Mouse (Mus musculus) hindbrain, embryonic 15.5 days (tissue): ENCODE data around the gene Akt1. TPM values are rescaled to one million over a fixed set of nuclear protein-coding genes. Genes with fewer than 3 reads are reported as not detected.

Experiments used
- ATAC-seq: fragments of 200-750 bp; cut with Nextera tagmentation; 2 replicates; pipeline ENCODE4 v1.8.0; 2017; ENCODE audit warnings: low read depth, moderate number of reproducible peaks, moderate TSS enrichment; ENCODE audit not compliant: low FRiP score
- H3K27ac ChIP-seq: fragments of 300-500 bp; sonication (generic); replicated peaks from 2 replicates; pipeline ENCODE4 v1.5.1; 2015; ENCODE audit warnings: mild to moderate bottlenecking, inconsistent platforms
- H3K27me3 ChIP-seq: fragments of 300-500 bp; sonication (generic); 2 replicates; pipeline ENCODE4 v1.6.1; 2015; ENCODE audit warnings: control low read depth, inconsistent platforms
- H3K36me3 ChIP-seq: fragments of 300-500 bp; sonication (generic); 2 replicates; pipeline ENCODE4 v1.6.1; 2015; ENCODE audit warnings: control low read depth, inconsistent platforms
- H3K4me1 ChIP-seq: fragments of 300-500 bp; sonication (generic); replicated peaks from 2 replicates; pipeline ENCODE4 v1.6.1; 2015; ENCODE audit warnings: control low read depth, inconsistent platforms
- H3K4me2 ChIP-seq: fragments of 300-500 bp; sonication (generic); 2 replicates; pipeline ENCODE4 v1.6.1; 2015; ENCODE audit warnings: moderate library complexity, mild to moderate bottlenecking, inconsistent platforms
- H3K4me3 ChIP-seq: fragments of 300-500 bp; sonication (generic); 2 replicates; pipeline ENCODE4 v1.5.1; 2015; ENCODE audit warnings: mild to moderate bottlenecking, inconsistent platforms
- H3K9ac ChIP-seq: fragments of 300-500 bp; sonication (generic); 2 replicates; pipeline ENCODE4 v1.6.1; 2015; ENCODE audit warnings: inconsistent platforms
- H3K9me3 ChIP-seq: fragments of 300-500 bp; sonication (generic); 2 replicates; pipeline ENCODE4 v1.6.1; 2016; ENCODE audit warnings: control low read depth, inconsistent platforms
- WGBS: fragments of 180-500 bp; shearing (Covaris S2); methylation state at CpG from one replicate; pipeline ENCODE4 v1.1.7; 2015; 5-methylcytosine and 5-hydroxymethylcytosine counted together
- polyA plus RNA-seq: library from polyadenylated mRNA; unstranded; fragments of >200 nt; fragmentation: Nextera tagmentation; extraction: Ambion mirVana; gene quantifications from 2 replicates; pipeline ENCODE4 v1.2.1, GENCODE M21; 2015

The Akt1 gene
- polyA plus RNA-seq, result 150 and 159 TPM in 2 replicates

DNA sequence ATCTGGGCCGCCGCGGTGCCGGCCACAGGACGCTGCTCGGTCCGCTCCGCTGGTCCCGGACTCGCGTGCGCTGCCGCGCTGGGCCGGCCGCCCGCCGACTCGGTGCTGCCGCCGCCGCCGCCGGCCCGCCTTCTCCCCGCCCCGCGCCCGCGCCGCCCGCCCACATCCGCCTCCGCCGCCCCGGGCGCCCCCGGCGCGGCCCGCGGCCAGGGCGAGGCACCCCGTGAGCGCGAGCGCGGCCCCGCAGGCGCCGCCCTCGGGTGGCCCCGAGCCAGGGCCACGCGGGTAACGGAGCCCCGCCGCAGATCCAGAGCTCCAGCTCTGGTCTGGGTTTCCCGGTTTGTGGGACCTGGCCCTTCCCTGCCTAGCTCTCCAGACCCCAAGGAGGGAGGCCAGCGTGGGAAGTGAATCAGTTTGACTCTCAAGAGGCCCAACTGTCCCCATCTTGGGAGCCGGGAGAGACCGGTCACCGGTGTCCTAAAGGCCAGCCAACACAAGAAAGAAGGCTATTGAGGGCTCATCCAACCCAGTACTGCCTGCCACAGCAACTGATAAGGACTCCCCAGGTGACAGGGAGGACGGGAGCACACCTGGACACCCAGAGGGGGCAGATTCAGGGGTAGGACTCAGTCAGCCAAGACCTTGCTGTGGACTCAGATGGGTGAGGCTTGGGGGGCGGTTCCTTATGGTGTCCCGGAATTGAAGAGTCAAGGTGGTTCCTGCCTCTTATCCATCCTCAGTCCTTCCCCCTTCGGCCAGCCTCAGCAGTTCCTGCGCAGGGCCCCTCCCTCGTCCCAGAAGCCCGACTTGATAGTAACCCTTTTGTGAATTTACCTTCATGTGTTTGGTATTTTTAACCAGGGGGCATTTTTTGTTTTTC lies at the start of gene Akt1:
Akt1 (minus strand) TSS at position 753 of the 880 bp plus-strand sequence.
- H3K27ac ChIP-seq, result peak within 1 kb of the TSS; percentile 91
- H3K9me3 ChIP-seq, result no peaks in the 10 kb centered on the region
- peaks cover 17% of the 10 kb centered on the region for H3K27me3 ChIP-seq
- peak within 1 kb of the TSS; percentile 96 for H3K9ac ChIP-seq
- peak within 1 kb of the TSS; percentile 90 for H3K4me2 ChIP-seq
- H3K4me3 ChIP-seq, result peak within 1 kb of the TSS; percentile 92
- H3K4me1 ChIP-seq, result peaks cover 62% of the 10 kb centered on the region
- H3K36me3 ChIP-seq, result 0 out of 2 replicates have a peak, but pooled peaks cover 2% of the 10 kb centered on the region
- WGBS, result under 1% methylated on average over 34 of the region's 70 CpGs
- peak; percentile 13 for ATAC-seq

GRCm38 (mm10) chr12:112724077-112724805 lies 49.6 kb upstream of the Akt1 start:
- Histone ChIP-seq H3K36me3 (no peaks in the 10 kb centered on the region), H3K27ac (no peak overlapping the region), H3K27me3 (peaks cover 2% of the 10 kb centered on the region; the same call in 1 of the 2 replicates), H3K4me3 (no peak overlapping the region), H3K9me3 (no peaks in the 10 kb centered on the region), H3K4me1 (peaks cover 55% of the 10 kb centered on the region), H3K9ac (no peak overlapping the region), H3K4me2 (peak overlapping the region; percentile 91)
- peak; percentile 10; the same call in 1 of the 2 replicates for ATAC-seq
- 77% methylated on average over 11 of the region's 11 CpGs for WGBS

- ATAC-seq, result no peak
- H3K27me3 ChIP-seq, result peaks cover 2% of the 10 kb centered on the region; the same call in 1 of the 2 replicates
- H3K4me1 ChIP-seq, result peaks cover 55% of the 10 kb centered on the region
These were observed 48.8 kb upstream of the Akt1 start for GRCm38 (mm10) chr12:112723445-112723844.

DNA sequence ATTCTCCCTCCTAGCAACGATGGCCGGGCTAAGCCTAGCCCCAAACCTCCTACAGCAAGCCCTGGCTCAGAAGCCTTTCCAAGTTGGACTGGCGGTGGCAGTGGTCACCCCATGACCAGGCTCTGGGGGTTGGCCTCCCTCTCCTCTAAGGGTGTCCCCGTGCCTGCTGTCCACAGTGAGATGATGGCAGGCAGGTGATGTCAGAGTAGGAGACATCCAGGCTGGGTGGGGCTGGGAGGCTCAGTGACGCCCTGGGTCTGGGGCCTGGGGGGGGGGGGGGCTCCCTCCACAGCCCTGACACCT lies 48.3 kb upstream of the Akt1 start:
- Histone ChIP-seq H3K27me3 (peaks cover 2% of the 10 kb centered on the region; the same call in 1 of the 2 replicates), H3K9ac (peak overlapping the region; percentile 93), H3K36me3 (no peaks in the 10 kb centered on the region), H3K4me1 (peaks cover 55% of the 10 kb centered on the region), H3K4me2 (peak overlapping the region; percentile 91), H3K9me3 (no peaks in the 10 kb centered on the region), H3K27ac (peak overlapping the region; percentile 65), H3K4me3 (peak overlapping the region; percentile 92)
- peak; percentile 31 for ATAC-seq
- 6% methylated on average over 5 of the region's 5 CpGs for WGBS

More at GRCm38 (mm10) chr12:112723445-112723844, 48.8 kb upstream of the Akt1 start:
- Histone ChIP-seq H3K4me3 (peak overlapping the region; percentile 92), H3K4me2 (peak overlapping the region; percentile 91), H3K9ac (peak overlapping the region; percentile 93), H3K27ac (no peak overlapping the region), H3K36me3 (no peaks in the 10 kb centered on the region), H3K9me3 (no peaks in the 10 kb centered on the region)
- 85% methylated on average over 6 of the region's 6 CpGs for WGBS

GRCm38 (mm10) chr12:112722240-112723027 lies 47.8 kb upstream of the Akt1 start:
- H3K27me3 ChIP-seq, result peaks cover 2% of the 10 kb centered on the region; the same call in 1 of the 2 replicates
- peak overlapping the region; percentile 93 for H3K9ac ChIP-seq
- peaks cover 52% of the 10 kb centered on the region for H3K4me1 ChIP-seq
- H3K4me3 ChIP-seq, result peak overlapping the region; percentile 92
- peak; percentile 55 for ATAC-seq
- H3K27ac ChIP-seq, result peak overlapping the region; percentile 65
- under 1% methylated on average over 54 of the region's 75 CpGs for WGBS
- no peaks in the 10 kb centered on the region for H3K36me3 ChIP-seq
- H3K4me2 ChIP-seq, result peak overlapping the region; percentile 91
- H3K9me3 ChIP-seq, result no peaks in the 10 kb centered on the region

DNA sequence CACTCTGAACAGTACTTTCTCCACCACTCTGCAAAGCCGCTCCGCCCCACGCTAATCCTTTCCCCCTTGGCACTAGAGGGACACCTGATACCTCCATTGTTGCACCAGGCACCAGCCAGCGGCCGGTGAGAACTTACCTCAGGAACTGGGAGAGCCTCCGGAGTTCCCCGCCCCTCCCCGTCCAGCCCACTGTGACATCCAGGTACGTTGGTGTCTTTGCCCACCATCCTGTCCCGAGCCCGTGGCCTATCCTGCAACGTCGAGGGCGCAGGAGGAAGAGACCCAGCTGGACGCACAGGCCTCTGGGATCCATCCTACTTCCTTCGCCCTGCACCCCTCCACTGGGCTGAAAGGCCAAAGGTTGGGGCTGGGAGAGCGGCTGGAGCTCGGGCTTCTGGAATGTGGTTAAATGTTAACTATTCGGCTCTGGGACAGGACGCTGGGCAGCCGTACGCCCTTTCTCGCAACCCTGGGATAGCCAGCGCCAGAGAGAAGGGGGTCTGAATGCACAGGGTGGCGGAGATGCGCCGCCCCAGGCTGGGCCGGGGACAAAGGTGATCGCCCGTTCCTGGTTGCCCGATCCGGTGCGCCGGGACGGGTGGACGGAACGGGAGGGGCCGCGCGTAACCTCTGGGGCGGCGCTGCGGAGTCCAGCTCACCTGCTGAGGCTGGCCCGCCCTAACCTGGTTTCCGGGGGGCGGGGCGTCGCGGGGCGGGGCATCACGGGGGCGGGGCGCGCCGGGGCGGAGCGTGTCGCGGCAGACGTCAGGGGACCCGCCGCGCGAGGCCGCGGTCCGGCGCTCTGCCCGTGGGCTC lies 46.9 kb upstream of the Akt1 start:
- H3K27me3 ChIP-seq, result peaks cover 2% of the 10 kb centered on the region; the same call in 1 of the 2 replicates
- peak overlapping the region; percentile 92 for H3K4me3 ChIP-seq
- H3K9ac ChIP-seq, result peak overlapping the region; percentile 93
- H3K36me3 ChIP-seq, result no peaks in the 10 kb centered on the region
- ATAC-seq, result peak; percentile 21
- H3K27ac ChIP-seq, result peak overlapping the region; percentile 65
- peaks cover 51% of the 10 kb centered on the region for H3K4me1 ChIP-seq
- peak overlapping the region; percentile 91 for H3K4me2 ChIP-seq
- no peaks in the 10 kb centered on the region for H3K9me3 ChIP-seq
- WGBS, result 4% methylated on average over 40 of the region's 69 CpGs

DNA sequence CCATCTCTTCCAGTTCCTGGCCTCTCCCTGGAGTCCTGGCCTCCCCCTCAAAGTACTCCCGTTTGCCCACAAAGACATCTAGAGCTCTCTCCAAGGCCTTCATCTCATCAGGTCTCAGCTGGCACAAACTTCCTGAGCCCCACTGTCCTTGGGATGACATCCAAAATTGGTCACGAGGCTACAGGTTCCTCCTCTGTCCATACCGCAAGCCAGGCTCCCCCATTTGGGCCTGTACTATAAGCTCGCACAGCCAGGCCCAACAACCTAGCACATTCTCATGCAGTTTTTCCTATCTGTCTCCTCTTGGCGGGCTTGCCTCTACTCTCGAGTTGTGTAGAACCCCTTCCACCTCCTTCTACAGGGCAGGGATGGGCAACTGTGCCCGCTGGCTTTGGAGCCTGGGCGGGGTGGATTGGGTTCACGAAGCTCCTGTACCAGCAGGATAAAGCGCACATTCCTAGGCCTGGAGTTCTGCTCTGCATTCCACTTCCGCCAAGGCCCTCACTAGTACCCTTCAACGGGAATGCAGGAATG lies 46.3 kb upstream of the Akt1 start:
- Histone ChIP-seq H3K9ac (peak overlapping the region; percentile 22; the same call in 1 of the 2 replicates), H3K4me3 (peak overlapping the region; percentile 92), H3K9me3 (no peaks in the 10 kb centered on the region), H3K36me3 (no peaks in the 10 kb centered on the region), H3K27me3 (peaks cover 2% of the 10 kb centered on the region; the same call in 1 of the 2 replicates), H3K27ac (no peak overlapping the region), H3K4me2 (peak overlapping the region; percentile 91), H3K4me1 (peaks cover 45% of the 10 kb centered on the region)
- ATAC-seq, result no peak
- WGBS, result 40% methylated on average over 12 of the region's 12 CpGs

- Histone ChIP-seq H3K4me1 (peaks cover 38% of the 10 kb centered on the region), H3K9me3 (no peaks in the 10 kb centered on the region), H3K4me2 (peak within 1 kb of the TSS; percentile 91), H3K36me3 (no peaks in the 10 kb centered on the region), H3K9ac (peak within 1 kb of the TSS; percentile 22; the same call in 1 of the 2 replicates), H3K4me3 (peak within 1 kb of the TSS; percentile 92), H3K27me3 (peaks cover 2% of the 10 kb centered on the region; the same call in 1 of the 2 replicates), H3K27ac (no peak within 1 kb of the TSS)
- 77% methylated on average over 6 of the region's 6 CpGs for WGBS
- ATAC-seq, result no peak
These were observed 45.5 kb upstream of the Akt1 start, which contains the start of gene Cep170b for GRCm38 (mm10) chr12:112720216-112720615. Gene Cep170b (plus strand): TSS chr12:112720455.

DNA sequence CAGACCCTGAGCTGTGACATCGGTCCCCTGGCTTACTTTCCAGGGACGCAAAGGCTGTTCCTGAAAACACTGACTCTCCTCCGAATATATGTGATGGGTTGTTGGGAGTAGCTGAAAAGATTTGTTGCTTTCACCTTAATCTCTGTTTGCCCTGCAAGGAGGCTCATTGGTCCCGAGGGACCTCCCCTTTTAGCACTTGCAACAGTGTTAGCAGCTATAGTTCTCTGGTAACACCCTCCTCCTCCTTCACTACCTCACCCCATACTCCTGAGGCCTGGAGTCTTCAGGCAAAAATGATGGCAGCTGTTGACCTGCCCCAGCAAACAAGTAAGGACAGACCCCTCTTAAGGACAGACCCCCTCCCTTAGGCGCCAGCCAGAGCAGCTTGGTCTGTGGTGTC lies 44.3 kb upstream of the Akt1 start:
- H3K9me3 ChIP-seq, result no peaks in the 10 kb centered on the region
- H3K27me3 ChIP-seq, result peaks cover 2% of the 10 kb centered on the region; the same call in 1 of the 2 replicates
- no peaks in the 10 kb centered on the region for H3K36me3 ChIP-seq
- ATAC-seq, result no peak
- WGBS, result 79% methylated on average over 5 of the region's 5 CpGs
- H3K9ac ChIP-seq, result no peak overlapping the region
- H3K27ac ChIP-seq, result no peak overlapping the region
- H3K4me3 ChIP-seq, result no peak overlapping the region
- no peak overlapping the region for H3K4me2 ChIP-seq
- H3K4me1 ChIP-seq, result peaks cover 25% of the 10 kb centered on the region

- Histone ChIP-seq H3K9ac (no peak overlapping the region), H3K27me3 (peaks cover 2% of the 10 kb centered on the region; the same call in 1 of the 2 replicates)
- WGBS, result 30% methylated on average over 7 of the region's 7 CpGs
These were observed 42.5 kb upstream of the Akt1 start for GRCm38 (mm10) chr12:112717140-112717539.

More at GRCm38 (mm10) chr12:112717140-112717539, 42.5 kb upstream of the Akt1 start:
- H3K9me3 ChIP-seq, result no peaks in the 10 kb centered on the region
- no peak overlapping the region for H3K27ac ChIP-seq
- peaks cover 13% of the 10 kb centered on the region for H3K4me1 ChIP-seq
- no peaks in the 10 kb centered on the region for H3K36me3 ChIP-seq
- no peak overlapping the region for H3K4me3 ChIP-seq
- no peak for ATAC-seq
- H3K4me2 ChIP-seq, result no peak overlapping the region
